ENCODE assay signal across 8 mouse cellular contexts in genomic region chr13:23463381-23464223, GRCm38 (mm10). TPM values are rescaled to one million over a fixed set of nuclear protein-coding genes. Genes with fewer than 3 reads are reported as not detected.
DNase-seq lines count a peak whose midpoint lies in the region; ATAC-seq and TF ChIP-seq lines count a peak whose summit lies in the region.

No protein-coding gene starts in this region.

- TF ChIP-seq CTCF in lung, adult 2 months (IDR thresholded peaks at IDR 0.05; ENCODE audit: insufficient read depth, low read length), result no peak

- WGBS in forebrain, embryonic 16.5 days, result under 1% methylated on average over 21 of the region's 21 CpGs
- 3% methylated on average over 21 of the region's 21 CpGs for WGBS in lung, adult 2 months

- H3K4me2 ChIP-seq in forebrain, embryonic 16.5 days (ENCODE audit: low read length), result peak overlapping the region; percentile 73

- no peaks in the 10 kb centered on the region for H3K9me3 ChIP-seq in forebrain, embryonic 16.5 days (ENCODE audit: control insufficient read depth, low read length)

- peak; percentile 84 for DNase-seq in MN1 (ENCODE audit: low spot score)
- peak; percentile 78 to 87 for DNase-seq in cerebellum, adult 18-20 months
- DNase-seq in heart, postnatal 4 days, result peak; percentile 70
- DNase-seq in layer of hippocampus, adult 8-10 months (ENCODE audit: low spot score in 2 of 2), result peak; percentile 67 to 90
- DNase-seq in lung, adult 2 months, result peak; percentile 52
- peak; percentile 56 for DNase-seq in ovary, postnatal 36 days (ENCODE audit: low spot score)
- DNase-seq in thymus, postnatal 14 days, result peak; percentile 73

- H3K9ac ChIP-seq in forebrain, embryonic 16.5 days (replicated peaks; ENCODE audit: low read depth, low read length), result peak overlapping the region; percentile 61

- no peaks in the 10 kb centered on the region for H3K36me3 ChIP-seq in forebrain, embryonic 16.5 days (ENCODE audit: control insufficient read depth, insufficient read depth)

- peak; percentile 81 for ATAC-seq in forebrain, embryonic 16.5 days

- peaks cover 11% of the 10 kb centered on the region for H3K4me1 ChIP-seq in forebrain, embryonic 16.5 days (replicated peaks; ENCODE audit: control insufficient read depth, insufficient read depth, low read length)
- peaks cover 3% of the 10 kb centered on the region; the same call in 1 of the 2 replicates for H3K4me1 ChIP-seq in lung, adult 2 months (ENCODE audit: control insufficient read depth, insufficient read depth, low read length)

- no peaks in the 10 kb centered on the region for H3K27me3 ChIP-seq in forebrain, embryonic 16.5 days (replicated peaks; ENCODE audit: control insufficient read depth, insufficient read depth, low read length)

- H3K27ac ChIP-seq in forebrain, embryonic 16.5 days (ENCODE audit: low read length), result no peak overlapping the region

- no peak for TF ChIP-seq POLR2A in lung, adult 2 months (IDR thresholded peaks at IDR 0.05; ENCODE audit: borderline replicate concordance, extremely low read depth, low read depth, low read length)

- H3K4me3 ChIP-seq in forebrain, embryonic 16.5 days (replicated peaks; ENCODE audit: low read length), result peak overlapping the region; percentile 59
- H3K4me3 ChIP-seq in lung, adult 2 months (replicated peaks; ENCODE audit: extremely low read depth, low read depth, low read length), result peak overlapping the region; percentile 83

RNA-seq across cellular contexts. Expression of gene Btn1a1, which starts 2.1 kb away (rescaled TPM):
- polyA plus RNA-seq in forebrain, embryonic 16.5 days (2015; fragmentation: Nextera tagmentation; extraction: Ambion mirVana), result 0.06 and 0.22 TPM in 2 replicates
- under 1 TPM; 0.11 to 0.24 TPM for total RNA-seq in heart, postnatal 4 days (2021)
- total RNA-seq in layer of hippocampus, adult 8-10 months (2022), result not detected
- not detected in 2 replicates for polyA plus RNA-seq in lung, adult 2 months (2012; rRNA removed)

RNA-seq across cellular contexts. Expression of gene Btn2a2, which starts 25.1 kb away (rescaled TPM):
- polyA plus RNA-seq in forebrain, embryonic 16.5 days (2015; fragmentation: Nextera tagmentation; extraction: Ambion mirVana), result 0.18 TPM in 1 of 2 replicates, not detected in the other
- total RNA-seq in heart, postnatal 4 days (2021), result not detected
- 1 to 10 TPM in 2 of 4 experiments, under 1 TPM in 2; 0.80 to 1.9 (median 1.1) TPM for total RNA-seq in layer of hippocampus, adult 8-10 months (2022)
- not detected in 2 replicates for polyA plus RNA-seq in lung, adult 2 months (2012; rRNA removed)

RNA-seq across cellular contexts. Expression of gene Abt1, which starts 39.9 kb away (rescaled TPM):
- 12.7 and 13.0 TPM in 2 replicates for polyA plus RNA-seq in forebrain, embryonic 16.5 days (2015; fragmentation: Nextera tagmentation; extraction: Ambion mirVana)
- total RNA-seq in heart, postnatal 4 days (2021), result 1 to 10 TPM; 5.0 to 5.6 TPM
- 1 to 10 TPM; 8.0 to 9.0 (median 8.7) TPM for total RNA-seq in layer of hippocampus, adult 8-10 months (2022)
- polyA plus RNA-seq in lung, adult 2 months (2012; rRNA removed), result 2.7 and 3.3 TPM in 2 replicates
